Mouse (Mus musculus): ENCODE measurements around the gene Mfsd4b4. TPM values are rescaled to one million over a fixed set of nuclear protein-coding genes. Genes with fewer than 3 reads are reported as not detected.
"Not testable (repeated sequence)": the region's sequence is repeated elsewhere in the genome, so short reads cannot be mapped to it uniquely, and the experiment has no call there.

The Mfsd4b4 gene
- polyA plus RNA-seq (2016; fragmentation: Nextera tagmentation; extraction: Ambion mirVana), result 2.1 and 2.2 TPM in 2 replicates

DNA sequence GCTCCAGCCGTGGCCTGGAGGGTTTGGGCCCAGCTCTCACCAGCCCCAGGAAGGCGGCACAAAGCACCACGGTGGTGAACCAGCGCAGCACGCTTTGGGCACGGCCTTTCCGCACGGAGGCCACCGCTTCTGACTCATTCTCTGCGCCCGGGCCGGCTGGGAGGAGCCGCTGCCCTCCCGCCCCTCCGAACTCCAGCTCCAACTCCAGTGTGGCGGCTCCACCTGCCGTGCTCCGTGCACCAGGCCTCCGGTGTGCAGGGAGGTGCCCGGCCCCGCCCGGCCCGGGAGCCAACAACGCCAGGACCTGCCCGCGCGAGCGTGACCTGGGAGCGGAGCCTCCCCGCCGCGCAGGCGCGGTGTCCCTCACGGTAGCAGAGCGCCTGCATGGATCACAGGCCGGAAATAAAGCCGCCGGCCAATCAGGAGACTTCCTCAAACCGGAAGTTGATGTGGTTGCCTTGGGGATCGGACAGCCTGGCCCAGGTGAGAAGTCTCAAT lies at the start of gene Mfsd4b4:
Gene Mfsd4b4 (minus strand): TSS at position 365 of the 498 bp plus-strand sequence.
- H3K36me3 ChIP-seq, result no peaks in the 10 kb centered on the region
- under 1% methylated on average over 41 of the region's 41 CpGs for WGBS (ENCODE audit: insufficient replicate concordance)

GRCm38 (mm10) chr10:39947195-39947594 lies 48.2 kb upstream of the Mfsd4b4 start:
- ATAC-seq; H3K36me3 ChIP-seq; H3K9me3 ChIP-seq (replicated peaks); H3K4me2 ChIP-seq; H3K27ac ChIP-seq; H3K4me3 ChIP-seq; H3K9ac ChIP-seq; H3K27me3 ChIP-seq (replicated peaks); H3K4me1 ChIP-seq: not testable (repeated sequence)
- WGBS (ENCODE audit: insufficient replicate concordance), result 79% methylated on average over 3 of the region's 3 CpGs

More for the DNA sequence above, at the start of gene Mfsd4b4:
- peaks cover 38% of the 10 kb centered on the region for H3K4me1 ChIP-seq
- no peaks in the 10 kb centered on the region for H3K27me3 ChIP-seq (replicated peaks)
- ATAC-seq, result peak; percentile 93
- peak within 1 kb of the TSS; percentile 71 for H3K4me3 ChIP-seq
- peak within 1 kb of the TSS; percentile 83 for H3K9ac ChIP-seq
- peak within 1 kb of the TSS; percentile 80 for H3K27ac ChIP-seq
- H3K4me2 ChIP-seq, result peak within 1 kb of the TSS; percentile 90
- H3K9me3 ChIP-seq (replicated peaks), result no peaks in the 10 kb centered on the region

DNA sequence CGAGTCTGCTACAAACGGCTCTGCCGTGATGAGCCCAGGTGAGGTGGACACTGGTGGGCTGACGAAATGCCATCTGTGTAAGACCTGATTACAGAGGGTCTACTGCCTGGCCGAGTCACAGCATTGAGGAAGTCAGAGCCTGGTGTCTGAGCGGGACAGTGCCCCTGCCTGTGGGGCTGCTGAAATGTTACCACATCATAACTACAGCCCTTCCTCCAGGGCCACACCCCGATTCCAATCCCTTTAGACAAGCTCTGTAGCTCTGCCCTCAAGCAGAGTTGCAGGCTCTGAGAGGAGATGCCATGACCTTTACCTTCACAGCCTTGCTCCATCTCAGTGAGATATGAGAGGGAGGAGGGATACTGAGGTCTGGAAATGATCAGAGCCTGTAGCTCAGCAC lies 37.5 kb upstream of the Mfsd4b4 start:
- ATAC-seq, result no peak
- H3K9ac ChIP-seq, result no peak overlapping the region
- WGBS (ENCODE audit: insufficient replicate concordance), result 50% methylated on average over 7 of the region's 7 CpGs
- no peaks in the 10 kb centered on the region for H3K4me1 ChIP-seq
- no peaks in the 10 kb centered on the region for H3K9me3 ChIP-seq (replicated peaks)
- H3K4me3 ChIP-seq, result no peak overlapping the region
- no peak overlapping the region for H3K4me2 ChIP-seq
- H3K36me3 ChIP-seq, result no peaks in the 10 kb centered on the region
- H3K27ac ChIP-seq, result no peak overlapping the region
- H3K27me3 ChIP-seq (replicated peaks), result 0 out of 2 replicates have a peak, but pooled peaks cover 12% of the 10 kb centered on the region

GRCm38 (mm10) chr10:39926616-39927139 lies 27.6 kb upstream of the Mfsd4b4 start, which contains the start of gene Mfsd4b2:
TSS of gene Mfsd4b2 (minus strand) at chr10:39926923.
- 0 out of 2 replicates have a peak, but pooled peaks have one; percentile 27 for ATAC-seq
- H3K27ac ChIP-seq, result no peak within 1 kb of the TSS
- WGBS (ENCODE audit: insufficient replicate concordance), result 2% methylated on average over 38 of the region's 41 CpGs

DNA sequence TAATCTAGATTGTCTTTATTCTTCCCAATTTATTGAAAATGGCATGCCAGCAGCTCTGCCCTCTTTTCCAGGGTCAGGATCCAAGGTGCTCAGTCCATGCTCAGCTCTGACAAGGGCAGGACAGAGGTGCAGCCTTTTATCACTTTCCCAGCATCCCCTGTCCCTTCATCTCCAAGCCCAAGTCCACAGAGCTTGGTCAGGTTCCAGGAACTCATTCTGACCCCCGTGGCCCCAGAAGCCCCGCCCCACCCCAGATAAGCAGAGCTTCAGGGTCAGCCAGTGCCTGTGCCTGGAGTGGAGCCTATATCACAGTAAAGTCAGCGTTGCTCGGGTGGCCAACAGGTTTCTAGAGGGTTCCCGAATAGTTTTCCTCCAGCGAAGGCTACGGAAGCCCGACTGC lies 25.5 kb upstream of the Mfsd4b4 start:
- H3K4me2 ChIP-seq; H3K9me3 ChIP-seq (replicated peaks); H3K4me3 ChIP-seq; H3K36me3 ChIP-seq; H3K4me1 ChIP-seq; H3K27ac ChIP-seq; H3K9ac ChIP-seq: not testable (repeated sequence)
- H3K27me3 ChIP-seq (replicated peaks), result peaks cover 46% of the 10 kb centered on the region
- ATAC-seq, result peak; percentile 76
- WGBS (ENCODE audit: insufficient replicate concordance), result 45% methylated on average over 8 of the region's 8 CpGs

More at GRCm38 (mm10) chr10:39926616-39927139, 27.6 kb upstream of the Mfsd4b4 start, which contains the start of gene Mfsd4b2:
- Histone ChIP-seq H3K4me2 (peak within 1 kb of the TSS; percentile 63), H3K27me3 (replicated peaks) (peaks cover 45% of the 10 kb centered on the region), H3K4me1 (peaks cover 7% of the 10 kb centered on the region), H3K4me3 (peak within 1 kb of the TSS; percentile 39), H3K9me3 (replicated peaks) (no peaks in the 10 kb centered on the region), H3K36me3 (no peaks in the 10 kb centered on the region), H3K9ac (peak within 1 kb of the TSS; percentile 43; the same call in 1 of the 2 replicates)

- Histone ChIP-seq H3K9me3 (replicated peaks) (no peaks in the 10 kb centered on the region), H3K27me3 (replicated peaks) (no peaks in the 10 kb centered on the region; the same call in 1 of the 2 replicates), H3K4me3 (no peak overlapping the region), H3K4me2 (no peak overlapping the region), H3K4me1 (no peaks in the 10 kb centered on the region), H3K36me3 (no peaks in the 10 kb centered on the region), H3K9ac (no peak overlapping the region), H3K27ac (no peak overlapping the region)
- no peak for ATAC-seq
Observed at GRCm38 (mm10) chr10:39912616-39913015, 13.6 kb upstream of the Mfsd4b4 start.

- no peaks in the 10 kb centered on the region for H3K4me1 ChIP-seq
- no peaks in the 10 kb centered on the region for H3K36me3 ChIP-seq
- WGBS (ENCODE audit: insufficient replicate concordance), result 54% methylated on average over 13 of the region's 13 CpGs
- no peak overlapping the region for H3K27ac ChIP-seq
- H3K9ac ChIP-seq, result no peak overlapping the region
- no peak overlapping the region for H3K4me3 ChIP-seq
- ATAC-seq, result no peak
- H3K27me3 ChIP-seq (replicated peaks), result no peaks in the 10 kb centered on the region; the same call in 1 of the 2 replicates
- H3K9me3 ChIP-seq (replicated peaks), result no peaks in the 10 kb centered on the region
- H3K4me2 ChIP-seq, result no peak overlapping the region
Observed at GRCm38 (mm10) chr10:39908768-39909441, 9.9 kb upstream of the Mfsd4b4 start.

- WGBS (ENCODE audit: insufficient replicate concordance), result 68% methylated on average over 10 of the region's 10 CpGs
- Histone ChIP-seq H3K27me3 (replicated peaks) (no peaks in the 10 kb centered on the region; the same call in 1 of the 2 replicates), H3K4me3 (no peak overlapping the region), H3K27ac (no peak overlapping the region), H3K9ac (no peak overlapping the region), H3K4me2 (no peak overlapping the region), H3K36me3 (no peaks in the 10 kb centered on the region), H3K4me1 (no peaks in the 10 kb centered on the region), H3K9me3 (replicated peaks) (no peaks in the 10 kb centered on the region)
- ATAC-seq, result no peak
Observed at GRCm38 (mm10) chr10:39906799-39907658, 8.0 kb upstream of the Mfsd4b4 start.

DNA sequence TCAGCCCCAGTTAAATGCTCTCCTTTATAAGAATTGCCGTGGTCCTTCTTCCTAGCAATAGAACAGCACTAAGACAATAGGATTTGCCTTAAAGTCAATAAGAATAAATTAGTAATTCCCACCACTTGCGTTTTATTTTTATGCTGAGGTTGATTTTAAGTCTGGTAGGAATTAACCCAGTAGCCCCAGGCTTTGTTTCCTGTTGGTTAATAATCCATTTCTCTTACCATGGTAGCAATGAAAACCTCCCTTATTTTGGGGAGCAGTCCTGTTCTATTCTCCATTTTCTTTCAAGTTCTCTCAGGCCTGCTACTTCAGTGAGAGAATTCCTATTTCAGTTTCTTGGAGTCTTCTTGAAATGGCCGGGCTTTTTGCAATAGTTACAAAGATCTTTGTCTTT lies 5.2 kb upstream of the Mfsd4b4 start:
- Histone ChIP-seq H3K9ac (no peak overlapping the region), H3K4me3 (no peak overlapping the region), H3K27ac (no peak overlapping the region), H3K4me1 (peaks cover 6% of the 10 kb centered on the region; the same call in 1 of the 2 replicates), H3K36me3 (no peaks in the 10 kb centered on the region), H3K4me2 (no peak overlapping the region), H3K9me3 (replicated peaks) (no peaks in the 10 kb centered on the region), H3K27me3 (replicated peaks) (no peaks in the 10 kb centered on the region; the same call in 1 of the 2 replicates)
- 55% methylated on average over 3 of the region's 3 CpGs for WGBS (ENCODE audit: insufficient replicate concordance)
- no peak for ATAC-seq

GRCm38 (mm10) chr10:39896503-39896902 lies 2.5 kb downstream of the Mfsd4b4 start:
- Histone ChIP-seq H3K27me3 (replicated peaks) (no peaks in the 10 kb centered on the region), H3K9ac (no peak overlapping the region), H3K4me1 (peaks cover 47% of the 10 kb centered on the region), H3K9me3 (replicated peaks) (no peaks in the 10 kb centered on the region), H3K4me3 (no peak overlapping the region), H3K4me2 (no peak overlapping the region), H3K27ac (no peak overlapping the region), H3K36me3 (no peaks in the 10 kb centered on the region)
- ATAC-seq, result no peak
- 68% methylated on average over 5 of the region's 5 CpGs for WGBS (ENCODE audit: insufficient replicate concordance)

DNA sequence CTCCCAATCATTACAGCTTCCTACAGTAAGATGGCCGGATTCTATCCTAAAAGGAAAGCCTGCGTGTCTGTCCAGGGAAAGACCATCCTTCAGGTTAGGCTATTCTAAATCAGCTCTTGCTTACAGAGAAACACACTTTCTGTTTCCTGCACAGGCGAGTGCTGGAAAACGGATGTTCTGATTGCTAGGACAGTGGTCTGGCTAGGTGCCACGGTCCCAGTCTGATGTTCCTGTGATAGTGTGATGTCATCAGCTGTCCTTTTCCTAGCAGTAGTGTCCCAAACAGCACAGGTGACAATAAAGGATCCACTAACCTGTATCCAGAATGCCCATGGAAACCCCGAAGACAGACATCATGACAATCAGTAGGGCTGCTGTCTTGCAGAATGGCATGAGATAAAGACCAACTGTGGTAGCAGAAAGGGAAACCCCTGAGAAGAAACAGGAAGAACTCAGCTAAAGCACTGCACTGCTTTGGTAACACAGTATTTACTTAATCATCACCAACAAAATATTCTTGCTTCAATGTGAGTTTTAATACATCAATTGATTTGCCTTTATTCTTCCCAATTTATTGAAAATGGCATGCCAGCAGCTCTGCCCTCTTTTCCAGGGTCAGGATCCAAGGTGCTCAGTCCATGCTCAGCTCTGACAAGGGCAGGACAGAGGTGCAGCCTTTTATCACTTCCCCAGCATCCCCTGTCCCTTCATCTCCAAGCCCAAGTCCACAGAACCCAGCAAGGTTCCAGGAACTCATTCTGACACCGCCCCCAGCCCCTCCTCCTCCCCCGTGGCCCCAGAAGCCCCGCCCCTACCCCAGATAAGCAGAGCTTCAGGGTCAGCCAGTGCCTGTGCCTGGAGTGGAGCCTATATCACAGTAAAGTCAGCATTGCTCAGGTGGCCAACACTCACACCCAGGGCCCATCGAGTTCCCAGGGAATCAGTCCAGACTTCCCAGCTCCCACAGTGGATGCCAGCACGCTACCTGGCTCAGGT lies 5.0 kb downstream of the Mfsd4b4 start:
- no peak overlapping the region for H3K9ac ChIP-seq
- H3K36me3 ChIP-seq, result no peaks in the 10 kb centered on the region; the same call in 1 of the 2 replicates
- H3K4me2 ChIP-seq, result peak overlapping the region; percentile 36
- no peaks in the 10 kb centered on the region for H3K9me3 ChIP-seq (replicated peaks)
- no peaks in the 10 kb centered on the region for H3K27me3 ChIP-seq (replicated peaks)
- no peak overlapping the region for H3K4me3 ChIP-seq
- H3K4me1 ChIP-seq, result peaks cover 39% of the 10 kb centered on the region
- peak; percentile 81 for ATAC-seq
- peak overlapping the region; percentile 53 for H3K27ac ChIP-seq
- WGBS (ENCODE audit: insufficient replicate concordance), result 46% methylated on average over 11 of the region's 11 CpGs
